Mouse (Mus musculus) kidney, embryonic 14.5 days (tissue): ENCODE measurements around the gene Dus2. TPM values are rescaled to one million over a fixed set of nuclear protein-coding genes. Genes with fewer than 3 reads are reported as not detected.
"Not testable (repeated sequence)": the region's sequence is repeated elsewhere in the genome, so short reads cannot be mapped to it uniquely, and the experiment has no call there.

Experiments
- ATAC-seq: fragments of 200-750 bp; cut with Nextera tagmentation; 2 replicates; pipeline ENCODE4 v1.8.0; 2017; ENCODE audit warnings: moderate number of reproducible peaks, mild to moderate bottlenecking, moderate TSS enrichment, moderate library complexity; ENCODE audit not compliant: low FRiP score, low TSS enrichment
- H3K27ac ChIP-seq: fragments of 300-500 bp; sonication (generic); 2 replicates; pipeline ENCODE4 v1.5.1; 2014; ENCODE audit warnings: low read depth, mild to moderate bottlenecking, low read length, moderate library complexity, mixed read lengths
- H3K27me3 ChIP-seq: fragments of 300-500 bp; sonication (generic); 2 replicates; pipeline ENCODE4 v1.6.1; 2014; ENCODE audit warnings: mild to moderate bottlenecking, low read length; ENCODE audit not compliant: control insufficient read depth, insufficient read depth
- H3K36me3 ChIP-seq: fragments of 300-500 bp; sonication (generic); 2 replicates; pipeline ENCODE4 v1.6.1; 2014; ENCODE audit warnings: low read length, mixed read lengths; ENCODE audit not compliant: control insufficient read depth, insufficient read depth
- H3K4me1 ChIP-seq: fragments of 300-500 bp; sonication (generic); 2 replicates; pipeline ENCODE4 v1.6.1; 2014; ENCODE audit warnings: low read length, mixed read lengths; ENCODE audit not compliant: control insufficient read depth, insufficient read depth
- H3K4me2 ChIP-seq: fragments of 300-500 bp; sonication (generic); replicated peaks from 2 replicates; pipeline ENCODE4 v1.6.1; 2014; ENCODE audit warnings: low read depth, mild to moderate bottlenecking, low read length
- H3K4me3 ChIP-seq: fragments of 300-500 bp; sonication (generic); 2 replicates; pipeline ENCODE4 v1.5.1; 2014; ENCODE audit warnings: mild to moderate bottlenecking, low read length
- H3K9ac ChIP-seq: fragments of 300-500 bp; sonication (generic); 2 replicates; pipeline ENCODE4 v1.6.1; 2014; ENCODE audit warnings: low read depth, mild to moderate bottlenecking, low read length, moderate library complexity
- H3K9me3 ChIP-seq: fragments of 300-500 bp; sonication (generic); 2 replicates; pipeline ENCODE4 v1.6.1; 2016; ENCODE audit warnings: low read length; ENCODE audit not compliant: control insufficient read depth
- WGBS: fragments of 180-500 bp; shearing (Covaris S2); extraction: QIAGEN DNeasy Blood & Tissue Kit; methylation state at CpG from one replicate; pipeline ENCODE4 v1.1.7; 2014; 5-methylcytosine and 5-hydroxymethylcytosine counted together
- polyA plus RNA-seq: library from polyadenylated mRNA; unstranded; fragments of >200 nt; fragmentation: Nextera tagmentation; extraction: Ambion mirVana; gene quantifications from 2 replicates; pipeline ENCODE4 v1.2.1, GENCODE M21; 2014

Dus2 gene
- polyA plus RNA-seq, 1 experiment from 2014 or later, result 19.9 TPM

- not testable (repeated sequence) for H3K4me1 ChIP-seq, ATAC-seq, H3K27me3 ChIP-seq, H3K27ac ChIP-seq, H3K9me3 ChIP-seq, H3K36me3 ChIP-seq
- Histone ChIP-seq H3K4me2 (peak overlapping the region; percentile 77), H3K4me3 (peak overlapping the region; percentile 92; the same call in 1 of the 2 replicates), H3K9ac (peak overlapping the region; percentile 86; the same call in 1 of the 2 replicates)
- 80% methylated on average over 8 of the region's 8 CpGs for WGBS
Measured at GRCm38 (mm10) chr8:106012203-106012602, 21.1 kb downstream of the Dus2 start.

GRCm38 (mm10) chr8:106016284-106016683 lies 25.1 kb downstream of the Dus2 start:
- ATAC-seq, result no peak
- Histone ChIP-seq H3K4me2 (no peak overlapping the region), H3K27ac (no peak overlapping the region), H3K9ac (no peak overlapping the region), H3K9me3 (no peaks in the 10 kb centered on the region), H3K4me1 (no peaks in the 10 kb centered on the region), H3K36me3 (peaks cover 6% of the 10 kb centered on the region; the same call in 1 of the 2 replicates), H3K4me3 (no peak overlapping the region), H3K27me3 (no peaks in the 10 kb centered on the region)
- WGBS, result 92% methylated on average over 6 of the region's 6 CpGs

DNA sequence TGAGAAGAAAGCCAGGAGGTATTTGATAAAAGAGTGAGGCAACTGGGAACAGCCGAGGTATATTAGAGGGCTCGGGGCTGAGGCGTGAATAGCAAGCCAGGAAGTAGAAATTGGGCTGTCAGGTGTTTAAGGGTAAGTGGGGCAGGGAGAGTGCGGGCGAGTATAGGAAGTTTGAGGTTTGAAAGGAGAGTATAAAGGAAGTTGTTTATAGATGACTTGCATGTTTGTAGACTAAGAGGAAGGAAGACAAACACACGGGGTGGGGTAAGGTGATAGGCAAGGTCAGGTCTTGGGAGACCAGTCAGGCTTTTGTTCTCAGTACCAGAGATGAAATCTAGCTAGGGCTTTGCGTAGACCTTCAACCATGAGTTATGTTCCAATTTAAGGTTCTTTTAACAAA lies 26.0 kb downstream of the Dus2 start:
- Histone ChIP-seq H3K27ac (no peak overlapping the region), H3K36me3 (peaks cover 6% of the 10 kb centered on the region; the same call in 1 of the 2 replicates), H3K4me3 (no peak overlapping the region), H3K27me3 (no peaks in the 10 kb centered on the region), H3K4me2 (no peak overlapping the region), H3K9me3 (no peaks in the 10 kb centered on the region), H3K4me1 (no peaks in the 10 kb centered on the region), H3K9ac (no peak overlapping the region)
- ATAC-seq, result no peak
- 91% methylated on average over 7 of the region's 7 CpGs for WGBS

GRCm38 (mm10) chr8:106018039-106018438 lies 26.9 kb downstream of the Dus2 start:
- H3K27ac ChIP-seq, result no peak overlapping the region
- H3K9me3 ChIP-seq, result no peaks in the 10 kb centered on the region
- ATAC-seq, result no peak
- no peaks in the 10 kb centered on the region for H3K4me1 ChIP-seq
- 93% methylated on average over 3 of the region's 3 CpGs for WGBS
- H3K9ac ChIP-seq, result no peak overlapping the region
- H3K4me2 ChIP-seq, result no peak overlapping the region
- no peak overlapping the region for H3K4me3 ChIP-seq
- no peaks in the 10 kb centered on the region for H3K27me3 ChIP-seq
- peaks cover 6% of the 10 kb centered on the region; the same call in 1 of the 2 replicates for H3K36me3 ChIP-seq

- Histone ChIP-seq H3K4me1 (no peaks in the 10 kb centered on the region), H3K36me3 (peaks cover 3% of the 10 kb centered on the region; the same call in 1 of the 2 replicates), H3K27ac (no peak overlapping the region), H3K4me3 (no peak overlapping the region), H3K4me2 (no peak overlapping the region), H3K27me3 (no peaks in the 10 kb centered on the region), H3K9me3 (no peaks in the 10 kb centered on the region), H3K9ac (no peak overlapping the region)
- ATAC-seq, result no peak; the same call in 1 of the 2 replicates
Measured at GRCm38 (mm10) chr8:106022483-106022882, 31.3 kb downstream of the Dus2 start.

DNA sequence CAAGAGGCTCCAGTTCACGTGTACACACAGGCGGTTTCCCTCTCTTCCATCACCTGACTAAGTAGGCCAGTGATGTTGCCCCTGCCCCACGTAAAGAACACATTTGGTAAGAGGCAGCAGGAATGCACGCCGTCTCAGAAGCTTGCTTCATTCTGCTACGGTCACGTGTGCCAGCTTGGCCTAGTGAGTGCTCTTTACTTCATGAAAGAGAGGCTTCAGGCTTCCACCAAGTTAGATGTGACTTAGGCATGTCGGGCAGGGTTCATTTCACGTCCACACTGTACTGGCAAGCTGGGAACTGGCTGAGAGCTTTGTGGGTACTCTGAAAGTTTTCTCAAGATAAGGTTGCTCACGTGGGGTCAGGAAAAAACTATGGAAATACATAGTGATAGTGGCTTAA lies 47.6 kb downstream of the Dus2 start:
- Histone ChIP-seq H3K36me3 (peaks cover 5% of the 10 kb centered on the region; the same call in 1 of the 2 replicates), H3K4me2 (no peak overlapping the region), H3K27me3 (no peaks in the 10 kb centered on the region), H3K9me3 (no peaks in the 10 kb centered on the region), H3K27ac (no peak overlapping the region), H3K4me3 (no peak overlapping the region), H3K4me1 (no peaks in the 10 kb centered on the region), H3K9ac (no peak overlapping the region)
- ATAC-seq, result no peak
- WGBS, result 92% methylated on average over 10 of the region's 10 CpGs

- H3K4me2 ChIP-seq, result no peak overlapping the region
- no peak for ATAC-seq
- WGBS, result 89% methylated on average over 4 of the region's 4 CpGs
Measured at GRCm38 (mm10) chr8:106039605-106040004, 48.5 kb downstream of the Dus2 start.

GRCm38 (mm10) chr8:106040218-106040617 lies 49.1 kb downstream of the Dus2 start:
- peaks cover 5% of the 10 kb centered on the region; the same call in 1 of the 2 replicates for H3K36me3 ChIP-seq
- H3K9ac ChIP-seq, result no peak overlapping the region
- no peaks in the 10 kb centered on the region for H3K9me3 ChIP-seq
- no peaks in the 10 kb centered on the region for H3K27me3 ChIP-seq
- no peak overlapping the region for H3K27ac ChIP-seq
- H3K4me3 ChIP-seq, result no peak overlapping the region
- ATAC-seq, result no peak
- no peak overlapping the region for H3K4me2 ChIP-seq
- no peaks in the 10 kb centered on the region for H3K4me1 ChIP-seq
- WGBS, result 86% methylated on average over 4 of the region's 4 CpGs

More at GRCm38 (mm10) chr8:106039605-106040004, 48.5 kb downstream of the Dus2 start:
- Histone ChIP-seq H3K9ac (no peak overlapping the region), H3K27me3 (no peaks in the 10 kb centered on the region), H3K27ac (no peak overlapping the region), H3K4me3 (no peak overlapping the region), H3K36me3 (peaks cover 5% of the 10 kb centered on the region; the same call in 1 of the 2 replicates), H3K4me1 (no peaks in the 10 kb centered on the region), H3K9me3 (no peaks in the 10 kb centered on the region)

GRCm38 (mm10) chr8:106043055-106043454 lies 51.9 kb downstream of the Dus2 start:
- 72% methylated on average over 2 of the region's 2 CpGs for WGBS
- H3K9ac ChIP-seq, result no peak overlapping the region
- H3K4me3 ChIP-seq, result no peak overlapping the region
- H3K4me1 ChIP-seq, result no peaks in the 10 kb centered on the region
- H3K27me3 ChIP-seq, result no peaks in the 10 kb centered on the region
- no peaks in the 10 kb centered on the region for H3K9me3 ChIP-seq
- ATAC-seq, result no peak
- no peak overlapping the region for H3K27ac ChIP-seq
- H3K4me2 ChIP-seq, result no peak overlapping the region
- H3K36me3 ChIP-seq, result peaks cover 5% of the 10 kb centered on the region; the same call in 1 of the 2 replicates
